Mouse (Mus musculus) bone marrow, adult 2 months (tissue): ENCODE data around the gene Prkn. TPM values are rescaled to one million over a fixed set of nuclear protein-coding genes. Genes with fewer than 3 reads are reported as not detected.

Experiments used
- H3K27ac ChIP-seq: fragments of 200-500 bp; 2 replicates; pipeline ENCODE4 v1.5.1; 2012; ENCODE audit warnings: low read depth, mild to moderate bottlenecking, control low read depth, inconsistent platforms, low read length; ENCODE audit not compliant: control insufficient read depth, poor library complexity, insufficient read depth
- H3K4me1 ChIP-seq: fragments of 200-500 bp; 2 replicates; pipeline ENCODE4 v1.6.1; 2011; ENCODE audit warnings: low read length; ENCODE audit not compliant: control insufficient read depth, insufficient read depth
- H3K4me3 ChIP-seq: fragments of 200-500 bp; replicated peaks from 2 replicates; pipeline ENCODE3; 2011; ENCODE audit warnings: mild to moderate bottlenecking, low read depth, low read length, control low read depth; ENCODE audit not compliant: control insufficient read depth
- CTCF ChIP-seq: fragments of 200-500 bp; IDR thresholded peaks from 2 replicates; pipeline ENCODE4 v1.5.1; 2011; ENCODE audit warnings: low read length, control low read depth; ENCODE audit not compliant: control insufficient read depth, insufficient read depth
- POLR2A ChIP-seq: fragments of 200-500 bp; IDR thresholded peaks from 2 replicates; pipeline ENCODE4 v1.6.1; 2011; ENCODE audit warnings: low read depth, mild to moderate bottlenecking, control low read depth, low read length, borderline replicate concordance; ENCODE audit not compliant: control insufficient read depth
- WGBS: fragments of 180-500 bp; shearing (Covaris S2); methylation state at CpG from one replicate; pipeline ENCODE4 v1.1.7; 2018; 5-methylcytosine and 5-hydroxymethylcytosine counted together
- polyA plus RNA-seq: library from polyadenylated mRNA; stranded (reverse); fragments of >200 nt; gene quantifications from 2 replicates; pipeline ENCODE4 v1.2.4, GENCODE M21; 2011; ENCODE audit warnings: low replicate concordance; ENCODE audit not compliant: missing spikeins, insufficient read depth, insufficient read length

Prkn gene
- polyA plus RNA-seq, 1 experiment, result 2.5 TPM

- TF ChIP-seq POLR2A, result no peak
- peak; percentile 41 for TF ChIP-seq CTCF
- H3K4me3 ChIP-seq, result no peak overlapping the region
- H3K4me1 ChIP-seq, result no peaks in the 10 kb centered on the region; the same call in 1 of the 2 replicates
- H3K27ac ChIP-seq, result no peak overlapping the region
Observed at GRCm38 (mm10) chr17:12099415-12099814, 1259.2 kb downstream of the Prkn start.

- no peak overlapping the region for H3K27ac ChIP-seq
- TF ChIP-seq CTCF (no peak), POLR2A (no peak)
- 87% methylated on average over 10 of the region's 10 CpGs for WGBS
- H3K4me3 ChIP-seq, result no peak overlapping the region
- H3K4me1 ChIP-seq, result no peaks in the 10 kb centered on the region; the same call in 1 of the 2 replicates
Observed at GRCm38 (mm10) chr17:12102326-12102725, 1262.1 kb downstream of the Prkn start.

GRCm38 (mm10) chr17:12103781-12104180 is 1263.6 kb downstream of the Prkn start:
- Histone ChIP-seq H3K4me1 (no peaks in the 10 kb centered on the region; the same call in 1 of the 2 replicates), H3K27ac (no peak overlapping the region), H3K4me3 (no peak overlapping the region)
- TF ChIP-seq CTCF, result peak; percentile 79
- TF ChIP-seq POLR2A, result no peak
- 76% methylated on average over 6 of the region's 6 CpGs for WGBS

- TF ChIP-seq POLR2A (no peak), CTCF (no peak)
- 71% methylated on average over 7 of the region's 7 CpGs for WGBS
- no peak overlapping the region for H3K27ac ChIP-seq
- H3K4me3 ChIP-seq, result no peak overlapping the region
- H3K4me1 ChIP-seq, result no peaks in the 10 kb centered on the region; the same call in 1 of the 2 replicates
Observed at GRCm38 (mm10) chr17:12104245-12104644, 1264.1 kb downstream of the Prkn start.

GRCm38 (mm10) chr17:12104690-12105089 is 1264.5 kb downstream of the Prkn start:
- Histone ChIP-seq H3K27ac (no peak overlapping the region), H3K4me1 (no peaks in the 10 kb centered on the region; the same call in 1 of the 2 replicates), H3K4me3 (no peak overlapping the region)
- 83% methylated on average over 6 of the region's 6 CpGs for WGBS
- TF ChIP-seq POLR2A, result no peak
- TF ChIP-seq CTCF, result no peak

GRCm38 (mm10) chr17:12106255-12106654 is 1266.1 kb downstream of the Prkn start:
- no peak for TF ChIP-seq POLR2A
- no peak for TF ChIP-seq CTCF
- no peak overlapping the region for H3K4me3 ChIP-seq
- 69% methylated on average over 4 of the region's 4 CpGs for WGBS
- H3K27ac ChIP-seq, result no peak overlapping the region
- H3K4me1 ChIP-seq, result no peaks in the 10 kb centered on the region; the same call in 1 of the 2 replicates

Other genes starting within 250 kb of the Prkn start
- gene Pacrg, start 73 bp upstream of the Prkn start, polyA plus RNA-seq, result not detected in 2 replicates